Mouse (Mus musculus) heart, postnatal 0 days (tissue): ENCODE results near the gene Ulbp1.

ENCODE experiments used
- CTCF ChIP-seq: IDR thresholded peaks from 2 replicates; pipeline ENCODE4 v1.5.1; 2016; ENCODE audit warnings: antibody characterized with exemption, control low read depth, low read depth
- EP300 ChIP-seq: IDR thresholded peaks from 2 replicates; pipeline ENCODE4 v1.6.1; 2016; ENCODE audit warnings: antibody characterized with exemption, low read depth

GRCm38 (mm10) chr10:7470457-7470856, 3.0 kb downstream of the Ulbp1 start:
- TF ChIP-seq EP300: no peak
- no peak for TF ChIP-seq CTCF
